Mouse (Mus musculus): ENCODE measurements at regions not wholly inside any gene's neighbourhood (a gene's known extent, or its start where the extent isn't known, plus 50 kb on each side); places are given as distances from the start of the nearest gene placed in this dataset.
A peak's percentile ranks its signal among the peaks of the same experiment; 100 is the strongest.

GRCm38 (mm10) chr11:41533009-41533408, 467.6 kb downstream of the Gabrg2 start:
- intact Hi-C loops (cut with DNase I): no loop called here
- DNase-seq: no peak

GRCm38 (mm10) chr11:41531971-41532896, 468.4 kb downstream of the Gabrg2 start:
- intact Hi-C loops (cut with DNase I): no loop called here
- no peak for DNase-seq

- DNase-seq: no peak
- intact Hi-C loops (cut with DNase I): no loop called here
Measured at GRCm38 (mm10) chr11:41524979-41525378, 475.7 kb downstream of the Gabrg2 start.

GRCm38 (mm10) chr11:41493277-41493676, 507.4 kb downstream of the Gabrg2 start:
- DNase-seq: peak; percentile 3 to 4
- intact Hi-C loops (cut with DNase I): no loop called here

- intact Hi-C loops (cut with DNase I): no loop called here
- DNase-seq: no peak
Measured at GRCm38 (mm10) chr11:41491966-41492365, 508.7 kb downstream of the Gabrg2 start.

GRCm38 (mm10) chr11:41491279-41491678, 509.4 kb downstream of the Gabrg2 start:
- intact Hi-C loops (cut with DNase I): no loop called here
- no peak for DNase-seq

- DNase-seq: no peak
- intact Hi-C loops (cut with DNase I): no loop called here
Measured at GRCm38 (mm10) chr11:41483881-41484280, 516.8 kb downstream of the Gabrg2 start.

- intact Hi-C loops (cut with DNase I): no loop called here
- DNase-seq: no peak
Measured at GRCm38 (mm10) chr11:41470938-41471633, 529.6 kb downstream of the Gabrg2 start.

GRCm38 (mm10) chr11:41467330-41467729, 533.3 kb downstream of the Gabrg2 start:
- no peak for DNase-seq
- intact Hi-C loops (cut with DNase I): no loop called here

GRCm38 (mm10) chr11:41433846-41434245, 566.8 kb downstream of the Gabrg2 start:
- no peak for DNase-seq
- intact Hi-C loops (cut with DNase I): loop anchor here (5.0 kb wide), 3 partner anchors 633 to 988 kb away; no protein-coding TSS in a partner anchor

GRCm38 (mm10) chr11:41425592-41425991, 575.1 kb downstream of the Gabrg2 start:
- no peak for DNase-seq
- intact Hi-C loops (cut with DNase I): no loop called here

Measured in heart, postnatal 10 days (tissue).